Mouse (Mus musculus) erythroblast, embryonic 14.5 days (primary cell): ENCODE data around the gene Glmn.

Experiments used
- GATA1 ChIP-seq: IDR thresholded peaks from 2 replicates; pipeline ENCODE4 v1.6.1; 2012; ENCODE audit warnings: low read length, inconsistent platforms, mixed read lengths
- TAL1 ChIP-seq: IDR thresholded peaks from 3 replicates; pipeline ENCODE4 v1.6.1; 2012; ENCODE audit warnings: low read length, inconsistent platforms, mixed read lengths

- TF ChIP-seq GATA1 (no peak), TAL1 (no peak)
Observed at GRCm38 (mm10) chr5:107500741-107501140, 96.9 kb downstream of the Glmn start.
